Comparison of ENCODE assay signal across 10 mouse cellular contexts in genomic region chr17:34078148-34078547, GRCm38 (mm10). TPM values are rescaled to one million over a fixed set of nuclear protein-coding genes. Genes with fewer than 3 reads are reported as not detected.
"Had no signal": no experiment of that assay in that cellular context is flagged by ENCODE, and none has a peak within 500 bp of the region (broad histone marks: within the 10 kb centered on the region; RNA-seq: fewer than 3 reads in every experiment).

No protein-coding gene starts in this region.

- H3K9me3 ChIP-seq: limb, embryonic 13.5 days; midbrain, embryonic 13.5 days; stomach, embryonic 15.5 days had no signal

- ATAC-seq: midbrain, embryonic 13.5 days had no signal

- H3K27ac ChIP-seq: kidney, postnatal 0 days; limb, embryonic 13.5 days; midbrain, embryonic 13.5 days; stomach, embryonic 15.5 days had no signal

- H3K4me1 ChIP-seq: stomach, embryonic 15.5 days had no signal

- H3K9ac ChIP-seq: limb, embryonic 13.5 days; lung, embryonic 14.5 days; midbrain, embryonic 13.5 days; stomach, embryonic 15.5 days had no signal

- H3K4me3 ChIP-seq: limb, embryonic 13.5 days; midbrain, embryonic 13.5 days; stomach, embryonic 15.5 days had no signal

- H3K36me3 ChIP-seq: limb, embryonic 13.5 days; midbrain, embryonic 13.5 days; stomach, embryonic 15.5 days had no signal

- H3K4me2 ChIP-seq: limb, embryonic 13.5 days; liver, embryonic 11.5 days; lung, embryonic 14.5 days; midbrain, embryonic 13.5 days; stomach, embryonic 15.5 days had no signal

RNA-seq across cellular contexts. Expression of gene H2-Oa, which starts 14.0 kb away (rescaled TPM):
- total RNA-seq: layer of hippocampus, adult 18-20 months; left cerebral cortex, postnatal 4 days; midbrain, postnatal 0 days had no signal
- polyA plus RNA-seq: midbrain, embryonic 13.5 days; neural tube, embryonic 14.5 days had no signal
